Mouse (Mus musculus) right cerebral cortex, postnatal 14 days (tissue): ENCODE measurements around the gene Mrpl58.
A peak's percentile ranks its signal among the peaks of the same experiment; 100 is the strongest.
"Not testable (repeated sequence)": the region's sequence is repeated elsewhere in the genome, so short reads cannot be mapped to it uniquely, and the experiment has no call there.

ENCODE experiments used
- DNase-seq: peaks from one replicate; pipeline ENCODE4 v3.0.0; 2022

Mrpl58 gene

GRCm38 (mm10) chr11:115429307-115429706 lies 25.8 kb downstream of the Mrpl58 start:
- DNase-seq: peak; percentile 53

DNA sequence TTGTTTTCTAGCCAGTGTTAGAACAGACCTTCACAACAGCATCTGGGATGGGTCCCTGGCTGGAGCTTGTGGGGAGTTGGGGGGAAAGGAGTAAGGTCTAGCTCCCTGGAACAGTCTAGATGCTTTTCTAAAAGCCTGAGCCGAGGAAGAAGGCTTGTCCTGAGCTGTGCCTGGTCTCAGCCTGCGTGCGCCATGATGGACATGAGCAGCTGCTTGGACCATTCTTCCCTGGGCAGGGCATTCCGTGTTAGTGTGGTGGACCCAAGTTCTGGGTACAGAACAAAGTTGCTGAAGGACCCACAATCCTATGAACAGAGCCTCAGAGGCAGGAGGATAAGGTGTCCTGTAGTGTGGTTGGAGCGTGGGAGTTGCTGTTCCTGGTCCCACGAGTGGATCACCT lies 27.0 kb downstream of the Mrpl58 start:
- DNase-seq: no peak

DNA sequence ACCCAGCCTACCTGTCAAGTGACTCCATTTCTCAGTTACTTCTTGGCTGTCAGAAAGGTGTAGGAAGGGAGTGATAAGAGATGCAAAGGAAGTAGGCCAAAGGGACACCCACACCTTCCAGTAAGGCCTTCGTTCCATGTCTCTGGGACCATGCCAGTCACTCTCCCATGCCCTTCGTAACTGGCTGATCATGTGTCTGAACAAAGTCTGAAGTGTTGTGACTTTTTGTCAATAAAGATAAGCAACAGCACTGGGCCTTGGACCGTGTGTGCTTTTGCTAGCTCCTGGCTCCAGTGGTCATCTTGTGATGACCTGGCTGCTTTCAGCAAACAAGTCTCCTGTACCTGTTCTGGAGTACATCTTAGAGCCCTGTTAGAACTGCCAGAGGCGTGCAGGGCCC lies 29.3 kb downstream of the Mrpl58 start:
- DNase-seq: no peak

- DNase-seq: no peak
Observed at GRCm38 (mm10) chr11:115433342-115433741, 29.8 kb downstream of the Mrpl58 start.

GRCm38 (mm10) chr11:115435596-115436337 lies 32.2 kb downstream of the Mrpl58 start:
- no peak for DNase-seq

- DNase-seq: no peak
Observed at GRCm38 (mm10) chr11:115437571-115438122, 34.1 kb downstream of the Mrpl58 start.

GRCm38 (mm10) chr11:115439326-115439725 lies 35.8 kb downstream of the Mrpl58 start:
- no peak for DNase-seq

DNA sequence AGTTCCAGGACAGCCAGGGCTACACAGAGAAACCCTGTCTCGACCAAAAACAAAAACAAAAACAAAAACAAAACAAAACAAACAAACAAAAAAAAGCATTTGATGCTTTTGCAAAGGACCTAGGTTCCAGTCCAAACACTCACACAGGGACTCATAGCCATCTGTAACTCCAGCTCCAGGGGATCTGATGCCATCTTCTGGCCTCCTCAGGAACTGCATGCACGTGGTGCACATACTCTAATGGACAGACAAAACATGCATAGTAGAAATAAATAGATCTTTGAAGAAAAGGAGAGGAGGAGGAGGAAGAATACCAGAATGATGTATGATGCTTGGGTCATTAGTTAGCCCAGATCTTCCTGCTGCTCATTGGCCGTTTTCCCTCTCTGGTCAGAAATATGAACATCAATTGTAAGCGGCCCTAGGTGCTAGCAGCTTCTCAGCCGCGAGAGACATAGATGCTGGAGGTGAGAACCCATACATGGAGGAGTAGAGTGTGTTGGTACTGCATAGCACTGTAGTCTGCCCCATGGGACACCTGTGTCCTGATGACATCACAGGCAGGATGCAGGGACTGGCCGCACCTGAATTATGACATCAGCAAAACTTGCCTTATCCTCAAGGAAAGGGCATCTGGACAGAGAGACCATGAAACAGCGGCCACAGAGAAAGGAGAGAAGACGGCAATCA lies 36.5 kb downstream of the Mrpl58 start, which contains the start of gene Trim80:
Trim80 (plus strand) TSS at position 640 of the 690 bp plus-strand sequence.
- DNase-seq: no peak

DNA sequence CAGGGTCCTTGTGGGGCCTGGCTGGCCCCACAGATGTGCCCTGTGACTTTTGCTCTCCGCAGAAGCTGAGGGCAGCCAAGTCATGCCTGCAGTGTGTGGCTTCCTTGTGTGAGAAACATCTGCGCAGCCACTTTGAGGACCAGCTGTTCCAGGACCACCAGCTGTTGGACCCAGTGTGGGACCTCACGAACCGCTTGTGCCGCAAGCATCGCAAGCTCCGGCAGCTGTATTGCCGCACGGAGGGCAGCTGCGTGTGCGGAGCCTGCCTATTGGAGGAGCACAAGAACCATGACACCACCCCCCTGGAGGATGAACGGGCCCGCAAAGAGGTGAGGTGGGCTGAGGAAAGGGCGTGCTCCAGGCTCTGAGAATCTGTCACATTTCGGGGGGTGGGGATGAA lies 37.9 kb downstream of the Mrpl58 start:
- DNase-seq: no peak

- no peak for DNase-seq
Observed at GRCm38 (mm10) chr11:115446906-115447305, 43.4 kb downstream of the Mrpl58 start.

DNA sequence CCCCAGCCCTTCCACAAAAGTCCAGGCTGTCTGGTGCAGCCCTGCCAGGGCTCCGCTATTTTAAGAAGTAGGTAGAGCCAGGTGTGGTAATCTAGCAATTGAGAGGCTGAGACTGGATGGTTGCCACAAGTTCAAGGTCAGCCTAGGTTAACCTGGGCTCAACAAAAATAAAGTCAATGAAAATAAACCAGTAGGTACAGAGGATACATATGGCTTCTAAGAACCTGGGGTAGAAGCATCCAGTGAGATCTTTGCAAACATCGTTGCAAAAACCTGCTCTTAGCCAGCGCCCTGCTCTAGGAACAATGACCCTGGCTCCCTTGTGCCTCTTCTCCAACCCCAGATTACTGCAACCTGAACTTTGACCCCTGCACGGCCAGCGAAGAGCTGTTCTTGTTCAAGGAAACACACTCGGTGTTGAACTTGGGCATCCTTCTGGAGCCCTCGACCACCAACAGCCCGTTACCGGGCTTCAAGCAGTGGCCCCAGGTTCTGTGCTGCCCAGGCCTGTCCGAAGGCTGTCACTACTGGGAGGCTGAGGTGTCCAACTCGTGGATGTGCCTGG lies 43.9 kb downstream of the Mrpl58 start:
- no peak for DNase-seq

GRCm38 (mm10) chr11:115448075-115448474 lies 44.5 kb downstream of the Mrpl58 start:
- DNase-seq: no peak

- DNase-seq: no peak
Observed at GRCm38 (mm10) chr11:115448998-115449397, 45.4 kb downstream of the Mrpl58 start.

DNA sequence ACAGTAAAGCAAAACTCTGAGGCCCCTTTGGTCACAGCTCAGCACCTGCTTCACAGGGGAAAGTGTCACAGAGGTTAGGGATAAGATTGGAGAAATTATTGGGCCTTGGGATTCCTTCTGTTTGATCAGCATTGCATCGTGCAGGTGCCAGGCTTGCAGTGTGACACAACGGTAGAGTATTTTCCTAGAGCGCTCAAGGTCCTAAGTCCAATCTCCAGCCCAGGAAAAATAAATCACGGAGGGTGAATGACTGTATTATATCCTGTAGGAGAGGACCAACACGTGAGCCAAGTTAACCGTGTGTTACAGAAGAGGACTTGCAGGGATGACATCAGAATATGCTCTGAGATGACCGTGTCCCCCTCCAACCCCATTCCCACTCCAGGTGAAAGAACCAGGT lies 46.6 kb downstream of the Mrpl58 start:
- DNase-seq: no peak

- no peak for DNase-seq
Observed at GRCm38 (mm10) chr11:115451781-115452241, 48.3 kb downstream of the Mrpl58 start.

- DNase-seq: no peak
Observed at GRCm38 (mm10) chr11:115452281-115452860, 48.8 kb downstream of the Mrpl58 start.

GRCm38 (mm10) chr11:115453306-115453705 lies 49.8 kb downstream of the Mrpl58 start:
- DNase-seq: no peak

- DNase-seq: not testable (repeated sequence)
Observed at GRCm38 (mm10) chr11:115454822-115455221, 51.3 kb downstream of the Mrpl58 start.

GRCm38 (mm10) chr11:115455619-115456018 lies 52.1 kb downstream of the Mrpl58 start:
- DNase-seq: no peak

DNA sequence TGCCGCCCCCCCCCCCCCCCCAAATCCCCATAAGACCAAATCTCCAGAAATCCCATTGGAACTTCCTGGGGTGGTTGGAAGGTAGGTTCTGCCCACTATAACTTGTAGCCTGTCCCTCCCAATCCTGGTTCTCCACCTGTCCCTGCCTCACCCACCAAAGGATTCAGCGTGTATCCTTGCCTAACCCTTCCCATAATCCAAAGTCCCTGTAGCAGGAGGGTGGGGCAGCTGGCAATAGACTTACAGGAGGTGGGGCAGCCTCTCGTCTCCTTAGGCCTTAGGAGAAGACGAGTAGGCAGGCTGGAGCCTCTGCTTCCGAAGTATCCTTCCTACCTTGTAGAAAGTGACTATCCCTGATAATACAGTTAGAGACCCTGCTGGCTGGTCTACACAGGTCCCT lies 52.6 kb downstream of the Mrpl58 start:
- no peak for DNase-seq

DNA sequence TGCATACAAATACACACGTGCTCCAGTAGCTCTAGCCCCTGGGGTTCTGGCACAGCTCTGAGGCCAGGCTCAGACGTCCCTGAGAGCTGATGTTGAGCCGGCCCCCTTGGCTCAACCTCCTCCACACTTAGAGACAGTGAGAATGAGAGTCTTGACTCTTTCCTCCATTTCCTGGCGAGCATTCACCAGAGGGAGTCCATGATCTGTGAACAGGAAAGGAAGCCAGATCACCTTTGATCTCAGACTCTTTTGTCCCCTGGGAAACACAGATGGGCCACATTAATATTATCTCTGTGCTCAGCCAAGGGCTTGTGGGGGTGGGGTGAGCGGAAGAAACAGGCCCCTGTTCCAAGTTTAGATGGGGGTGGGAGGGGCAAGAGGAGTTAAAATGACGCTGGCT lies 53.9 kb downstream of the Mrpl58 start:
- DNase-seq: no peak

GRCm38 (mm10) chr11:115460976-115461375 lies 57.4 kb downstream of the Mrpl58 start:
- DNase-seq: no peak

DNA sequence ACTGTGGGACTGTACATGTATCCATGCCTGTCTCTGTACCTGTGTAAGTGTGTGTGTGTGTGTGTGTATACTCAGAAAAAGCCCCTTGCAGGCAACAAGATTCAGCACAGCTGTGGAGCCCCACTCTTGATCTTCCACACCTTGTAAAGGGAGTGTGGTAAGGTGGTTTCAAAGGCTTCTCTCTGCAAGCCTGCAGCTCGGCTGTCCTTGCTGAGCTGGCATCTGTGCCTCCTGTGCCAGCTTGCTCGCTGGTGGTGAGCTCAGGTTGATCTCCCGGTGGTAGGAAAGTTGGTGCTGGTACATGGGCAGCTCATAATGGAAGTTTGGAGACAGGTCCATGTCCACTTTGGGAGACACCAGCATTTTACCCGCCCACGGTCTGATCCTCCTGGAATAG lies 58.3 kb downstream of the Mrpl58 start:
- DNase-seq: no peak
